Mouse (Mus musculus) left cerebral cortex, adult 11 months (tissue): Measurements from ENCODE around the gene Ccdc51.

Experiments used
- DNase-seq: peaks from one replicate; pipeline ENCODE4 v3.0.0; 2022; ENCODE audit warnings: low spot score

Gene Ccdc51

GRCm38 (mm10) chr9:109082124-109082800 lies at the start of gene Ccdc51, which contains the start of gene Tma7:
Gene Ccdc51 (plus strand): TSS chr9:109082493.
Gene Tma7 (minus strand): TSS chr9:109082587.
- peak; percentile 85 for DNase-seq

- DNase-seq, result no peak
Measured at GRCm38 (mm10) chr9:109038086-109038895, 44.0 kb upstream of the Ccdc51 start, which contains the start of gene Shisa5. Gene Shisa5 (plus strand): TSS chr9:109038565.

GRCm38 (mm10) chr9:109038901-109039364 lies 43.4 kb upstream of the Ccdc51 start:
- no peak for DNase-seq

GRCm38 (mm10) chr9:109039681-109040080 lies 42.6 kb upstream of the Ccdc51 start:
- no peak for DNase-seq

GRCm38 (mm10) chr9:109040216-109040615 lies 42.1 kb upstream of the Ccdc51 start:
- DNase-seq, result no peak

GRCm38 (mm10) chr9:109040906-109041305 lies 41.4 kb upstream of the Ccdc51 start:
- DNase-seq, result no peak

GRCm38 (mm10) chr9:109041351-109041750 lies 40.9 kb upstream of the Ccdc51 start:
- no peak for DNase-seq

GRCm38 (mm10) chr9:109046306-109046705 lies 36.0 kb upstream of the Ccdc51 start:
- no peak for DNase-seq

- no peak for DNase-seq
Measured at GRCm38 (mm10) chr9:109049316-109049715, 33.0 kb upstream of the Ccdc51 start.

- DNase-seq, result no peak
Measured at GRCm38 (mm10) chr9:109049996-109050673, 32.2 kb upstream of the Ccdc51 start.

GRCm38 (mm10) chr9:109050674-109050997 lies 31.7 kb upstream of the Ccdc51 start:
- DNase-seq, result no peak

- no peak for DNase-seq
Measured at GRCm38 (mm10) chr9:109051011-109051501, 31.2 kb upstream of the Ccdc51 start.

GRCm38 (mm10) chr9:109051651-109052489 lies 30.4 kb upstream of the Ccdc51 start:
- DNase-seq, result no peak

GRCm38 (mm10) chr9:109052490-109053260 lies 29.6 kb upstream of the Ccdc51 start:
- no peak for DNase-seq

- no peak for DNase-seq
Measured at GRCm38 (mm10) chr9:109053366-109053765, 28.9 kb upstream of the Ccdc51 start.

GRCm38 (mm10) chr9:109053851-109054250 lies 28.4 kb upstream of the Ccdc51 start:
- no peak for DNase-seq

- peak; percentile 64 for DNase-seq
Measured at GRCm38 (mm10) chr9:109054712-109055111, 27.6 kb upstream of the Ccdc51 start.

GRCm38 (mm10) chr9:109055271-109056030 lies 26.8 kb upstream of the Ccdc51 start:
- no peak for DNase-seq

GRCm38 (mm10) chr9:109056081-109056690 lies 26.1 kb upstream of the Ccdc51 start:
- no peak for DNase-seq

- no peak for DNase-seq
Measured at GRCm38 (mm10) chr9:109056916-109057315, 25.4 kb upstream of the Ccdc51 start.
